Mouse (Mus musculus) thymus, postnatal 25 days (tissue): Measurements from ENCODE around the gene Psors1c2.
"Not testable (repeated sequence)": the region's sequence is repeated elsewhere in the genome, so short reads cannot be mapped to it uniquely, and the experiment has no call there.

ENCODE experiments used
- DNase-seq: peaks from one replicate; pipeline ENCODE4 v3.0.0; 2022

Psors1c2 gene

DNA sequence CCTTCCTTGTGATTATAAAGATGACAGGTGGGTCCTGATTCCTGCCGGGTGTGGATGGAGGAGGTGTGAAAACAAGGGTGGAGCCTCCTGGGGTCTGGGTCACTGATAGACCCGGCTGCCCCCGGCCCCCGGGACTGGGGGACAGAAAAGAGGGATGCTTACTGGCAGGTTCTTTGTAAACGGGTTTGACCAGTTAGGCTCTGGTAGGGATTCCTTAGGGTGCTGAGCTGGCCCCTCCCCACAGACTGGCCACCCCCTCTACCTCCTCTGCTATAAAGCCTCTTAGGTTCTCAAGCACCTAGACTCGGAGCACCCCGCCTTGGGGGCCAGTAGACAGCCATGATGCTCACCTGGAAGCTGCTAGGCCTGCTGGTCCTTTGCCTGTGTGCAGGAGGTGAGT lies at the start of gene Psors1c2:
Gene Psors1c2, plus strand, starts transcription at position 301 of the 400 bp plus-strand sequence.
- DNase-seq = no peak

- peak; percentile 63 for DNase-seq
Measured at GRCm38 (mm10) chr17:35484066-35484465, 48.9 kb upstream of the Psors1c2 start.

GRCm38 (mm10) chr17:35485702-35486101 lies 47.3 kb upstream of the Psors1c2 start:
- no peak for DNase-seq

GRCm38 (mm10) chr17:35486726-35487125 lies 46.3 kb upstream of the Psors1c2 start:
- no peak for DNase-seq

- no peak for DNase-seq
Measured at GRCm38 (mm10) chr17:35488041-35488440, 45.0 kb upstream of the Psors1c2 start.

DNA sequence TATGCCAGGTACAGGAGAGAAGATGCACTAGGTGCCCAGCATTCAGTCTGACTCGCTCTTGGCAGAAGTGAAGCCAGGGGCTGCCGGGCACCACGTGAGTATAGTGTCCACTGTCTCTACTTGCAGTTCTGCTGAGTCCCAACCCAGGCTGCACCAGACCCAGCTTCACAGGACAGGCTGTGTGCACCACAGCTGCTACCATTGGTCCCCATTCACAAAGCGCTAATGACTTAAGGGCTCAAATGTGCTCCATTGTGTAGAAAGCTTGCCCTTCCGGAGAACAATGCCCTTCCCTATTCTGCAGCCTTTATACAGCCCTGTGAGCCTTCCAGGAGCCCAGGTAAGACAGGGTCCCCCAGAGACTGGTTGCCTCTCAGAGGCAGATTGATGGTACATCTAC lies 42.7 kb upstream of the Psors1c2 start:
- no peak for DNase-seq

- DNase-seq = no peak
Measured at GRCm38 (mm10) chr17:35497124-35497523, 35.9 kb upstream of the Psors1c2 start.

DNA sequence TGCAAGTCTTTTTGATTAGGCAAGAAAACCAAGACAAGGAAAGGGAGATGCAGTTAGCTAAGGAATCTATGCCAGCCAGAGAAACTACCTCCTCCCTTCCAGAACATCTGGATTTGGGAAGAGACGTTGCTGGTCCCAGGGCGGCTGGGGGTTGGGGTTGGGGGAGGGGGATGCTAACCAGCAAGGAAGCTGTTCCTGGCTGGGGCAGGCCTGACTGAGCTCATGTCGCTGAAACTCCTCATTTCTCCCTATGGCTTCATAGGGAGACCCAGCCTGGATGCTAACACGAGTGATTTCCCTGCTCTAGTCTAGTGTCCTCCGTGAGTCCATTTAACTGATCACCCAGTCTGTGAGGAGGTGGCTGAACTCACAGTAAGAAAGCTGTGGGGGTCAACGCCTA lies 30.8 kb upstream of the Psors1c2 start:
- DNase-seq = no peak

DNA sequence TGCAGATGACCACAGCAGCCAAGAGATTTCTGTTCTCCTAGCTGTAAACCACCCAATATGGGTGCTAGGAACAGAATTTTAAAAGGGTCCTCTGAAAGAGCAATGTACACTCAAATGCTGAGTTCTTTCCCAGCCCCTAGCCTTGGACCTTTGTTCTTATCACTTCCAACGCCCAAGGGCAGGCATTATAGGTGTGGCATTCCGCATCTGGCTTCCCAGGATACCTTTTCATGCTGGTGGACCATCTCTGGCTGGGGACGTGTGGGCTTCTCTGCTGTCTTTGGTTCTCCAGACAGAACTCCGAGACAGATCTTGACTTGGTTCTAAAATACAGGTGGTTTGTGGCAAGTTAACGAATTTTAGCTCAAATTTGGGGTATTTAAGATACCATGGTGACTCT lies 30.2 kb upstream of the Psors1c2 start:
- no peak for DNase-seq

- no peak for DNase-seq
Measured at GRCm38 (mm10) chr17:35503849-35504248, 29.2 kb upstream of the Psors1c2 start.

- DNase-seq = no peak
Measured at GRCm38 (mm10) chr17:35504628-35505481, 28.1 kb upstream of the Psors1c2 start.

- no peak for DNase-seq
Measured at GRCm38 (mm10) chr17:35505776-35506175, 27.2 kb upstream of the Psors1c2 start, which contains the start of gene Pou5f1. Pou5f1 (plus strand) TSS chr17:35506018.

DNA sequence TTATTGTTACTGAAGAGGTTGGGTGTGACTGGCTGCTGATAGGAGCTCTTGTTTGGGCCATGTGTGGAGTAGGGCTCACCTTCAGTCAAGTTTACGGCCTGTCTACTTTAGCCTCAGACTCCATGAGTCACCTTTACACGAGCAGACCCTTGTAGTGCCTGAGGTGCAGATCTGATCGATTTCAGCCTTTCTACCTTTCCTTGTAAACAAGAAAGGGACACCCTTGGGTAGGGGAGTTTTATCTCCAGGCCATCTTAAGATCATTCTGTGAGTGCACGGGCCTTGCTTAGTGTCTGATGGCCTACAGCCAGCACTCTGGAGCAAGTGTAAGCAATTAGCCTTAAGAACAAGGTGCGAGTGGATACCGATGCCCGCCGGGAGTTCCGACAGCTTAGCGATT lies 26.1 kb upstream of the Psors1c2 start:
- no peak for DNase-seq

- DNase-seq = no peak
Measured at GRCm38 (mm10) chr17:35507556-35508260, 25.3 kb upstream of the Psors1c2 start.

GRCm38 (mm10) chr17:35508279-35508678 lies 24.7 kb upstream of the Psors1c2 start:
- DNase-seq = not testable (repeated sequence)

- peak; percentile 73 for DNase-seq
Measured at GRCm38 (mm10) chr17:35509284-35509683, 23.7 kb upstream of the Psors1c2 start.

DNA sequence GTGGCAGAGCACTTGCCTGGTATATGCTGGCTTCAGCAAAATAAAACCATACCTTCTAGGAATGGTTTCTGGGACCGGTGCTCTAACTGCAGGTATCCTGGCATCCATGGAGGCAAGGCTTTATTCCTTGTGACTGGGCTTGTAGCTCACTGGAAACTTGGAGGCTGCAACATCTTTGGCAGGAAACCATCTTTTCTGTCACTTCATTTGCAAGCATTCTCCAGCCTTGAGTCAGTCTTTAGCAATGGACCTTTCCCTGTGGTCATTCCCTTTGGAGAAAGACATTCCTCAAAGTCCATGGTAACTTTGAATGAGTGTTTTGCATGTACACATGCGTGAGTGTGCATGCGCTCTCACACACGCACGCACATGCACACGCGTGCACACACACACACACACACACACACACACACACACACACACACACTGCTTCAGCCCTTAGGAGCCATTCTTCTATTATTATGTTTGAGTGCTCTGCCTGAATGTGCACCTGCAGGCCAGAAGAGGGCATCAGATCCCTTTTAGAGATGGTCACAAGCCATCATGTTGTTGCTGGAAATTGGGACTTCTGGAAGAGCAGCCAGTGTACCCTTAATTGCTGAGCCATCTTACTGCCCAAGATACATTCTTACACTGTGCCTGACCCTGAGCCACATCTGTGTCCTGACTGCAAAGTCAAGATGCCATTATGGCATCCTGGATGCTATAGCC lies 19.9 kb upstream of the Psors1c2 start:
- DNase-seq = no peak

DNA sequence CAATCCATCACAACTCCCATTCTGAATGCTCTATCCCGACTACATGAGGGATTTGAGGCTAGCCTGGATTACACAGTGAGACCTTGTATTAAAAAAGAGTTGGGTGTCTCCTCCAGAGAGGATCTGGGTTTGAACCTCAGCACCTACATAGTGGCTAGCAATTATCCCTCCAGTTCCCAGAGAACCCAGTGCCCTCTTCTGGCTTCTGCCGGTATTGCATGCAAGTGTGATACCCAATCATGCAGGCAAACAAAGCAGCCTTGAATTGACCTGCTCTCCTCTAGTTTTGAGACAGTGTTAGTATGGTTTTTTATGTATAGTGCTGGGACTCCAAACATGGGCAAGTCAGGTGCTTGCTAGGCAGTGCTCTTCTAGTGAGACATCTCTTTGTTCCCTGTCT lies 19.1 kb upstream of the Psors1c2 start:
- peak; percentile 86 for DNase-seq

DNA sequence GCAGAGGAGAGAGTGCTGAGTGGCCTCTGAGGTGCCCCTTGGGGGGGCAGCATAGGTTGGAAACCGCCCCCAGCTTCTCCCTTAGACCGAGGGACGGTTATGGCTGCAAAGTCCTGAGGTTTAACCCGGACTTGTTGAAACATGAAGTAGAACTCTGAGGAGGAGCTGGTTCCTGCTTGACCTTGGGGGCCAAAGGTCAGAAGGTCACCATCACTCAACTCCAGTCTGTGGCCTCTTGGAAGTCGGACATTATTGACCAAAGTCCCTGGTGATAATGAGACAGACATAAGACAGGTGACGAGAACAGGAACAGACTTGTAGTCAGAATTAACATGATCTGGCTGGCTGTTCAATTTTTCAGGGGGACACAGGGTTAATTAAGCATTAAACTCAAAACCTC lies 18.2 kb upstream of the Psors1c2 start:
- DNase-seq = no peak

- peak; percentile 55 for DNase-seq
Measured at GRCm38 (mm10) chr17:35515911-35516640, 16.9 kb upstream of the Psors1c2 start.

DNA sequence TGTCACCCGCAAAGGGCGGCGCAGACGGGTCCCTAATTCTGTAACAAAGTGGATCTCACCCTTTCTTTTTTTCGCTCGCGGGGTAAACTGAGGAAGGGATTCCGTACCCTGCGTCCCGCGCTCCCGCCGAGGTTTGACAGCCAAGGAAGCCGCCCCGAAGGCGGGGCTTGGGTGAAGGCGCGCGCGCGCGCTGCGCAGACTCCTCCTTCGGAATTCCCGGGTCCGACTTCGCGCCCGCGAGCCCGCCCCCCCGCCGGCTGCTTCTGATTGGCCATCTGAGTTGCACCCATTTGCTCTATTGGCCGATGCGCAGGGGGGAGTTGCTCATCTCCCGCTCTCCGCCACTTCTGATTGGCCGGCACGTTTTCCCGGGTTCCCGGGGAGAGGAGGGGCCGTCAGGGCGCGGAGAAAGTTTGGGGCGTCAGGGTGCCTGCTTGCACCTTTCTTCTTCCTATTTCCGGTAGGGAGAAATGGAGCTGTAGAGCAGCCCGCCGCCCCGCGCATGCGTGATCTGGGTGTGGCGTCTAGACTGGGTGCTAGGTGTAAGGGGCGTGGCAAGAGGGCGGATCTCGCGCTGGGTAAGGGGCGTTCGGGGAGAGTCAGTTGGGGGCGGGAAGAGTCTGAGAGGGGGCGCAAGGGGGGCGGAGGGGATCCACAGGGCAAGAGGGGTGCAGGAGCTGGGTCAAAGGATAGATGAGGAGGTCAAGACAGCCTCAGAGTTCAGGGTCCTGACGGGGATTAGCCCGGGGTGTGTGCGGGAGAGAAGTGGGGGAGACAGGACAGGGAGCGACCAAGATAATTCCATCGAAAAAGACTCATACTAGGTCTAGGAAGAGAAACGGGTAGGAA lies 16.1 kb upstream of the Psors1c2 start, which contains the start of the genes Tcf19 and Cchcr1:
Gene Tcf19, minus strand, starts transcription at position 173 of the 849 bp plus-strand sequence.
Gene Cchcr1, plus strand, starts transcription at position 449 of the 849 bp plus-strand sequence.
- DNase-seq = peak; percentile 98
